Mouse (Mus musculus) spleen, postnatal 36 days (tissue): ENCODE data around the gene Tec.

ENCODE experiments used
- DNase-seq, 2 experiments: peaks; one replicate each; pipeline ENCODE4 v3.0.0; 2022; ENCODE audit warnings: low spot score in 2 of 2, mixed read lengths in 1 of 2

Tec gene

DNA sequence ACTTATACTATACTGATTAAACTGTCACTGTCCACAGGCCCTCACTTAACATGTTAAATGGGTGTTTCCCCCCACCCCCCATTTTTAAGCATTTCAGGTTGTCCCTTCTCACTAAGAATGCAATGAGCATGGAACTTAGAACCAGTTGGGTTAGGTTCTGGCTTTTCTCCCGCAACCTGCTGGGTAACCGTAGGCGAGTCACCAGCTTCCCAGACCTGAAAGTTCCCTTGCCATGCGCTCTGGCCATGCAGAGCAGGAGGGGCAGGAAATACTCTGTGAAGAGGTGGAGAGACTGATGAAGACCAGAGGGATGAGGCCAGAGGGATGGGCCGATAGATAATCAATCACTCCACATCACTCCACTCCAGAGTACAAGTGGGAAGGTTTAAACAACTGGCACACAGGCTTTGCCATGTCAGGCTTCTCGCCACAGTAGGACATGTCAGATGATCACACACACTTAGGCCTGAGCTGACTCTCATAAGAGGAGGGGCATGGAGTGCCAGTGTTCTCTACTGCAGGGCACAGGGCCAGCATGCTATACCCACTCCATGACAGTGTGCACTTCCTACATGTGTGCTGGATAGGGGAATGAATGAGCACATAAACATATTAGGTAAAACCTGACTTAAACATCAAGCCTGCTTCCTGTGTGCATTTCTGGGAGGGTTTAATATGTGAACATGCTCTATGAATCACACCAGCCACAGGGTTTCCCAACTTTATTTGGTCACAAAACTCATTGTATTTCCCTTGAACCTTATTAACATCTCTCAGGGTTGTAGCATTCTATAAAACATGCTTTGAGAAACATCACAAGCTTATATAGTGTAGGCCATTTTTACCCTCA, 13.9 kb downstream of the Tec start:
- no peak for DNase-seq

DNA sequence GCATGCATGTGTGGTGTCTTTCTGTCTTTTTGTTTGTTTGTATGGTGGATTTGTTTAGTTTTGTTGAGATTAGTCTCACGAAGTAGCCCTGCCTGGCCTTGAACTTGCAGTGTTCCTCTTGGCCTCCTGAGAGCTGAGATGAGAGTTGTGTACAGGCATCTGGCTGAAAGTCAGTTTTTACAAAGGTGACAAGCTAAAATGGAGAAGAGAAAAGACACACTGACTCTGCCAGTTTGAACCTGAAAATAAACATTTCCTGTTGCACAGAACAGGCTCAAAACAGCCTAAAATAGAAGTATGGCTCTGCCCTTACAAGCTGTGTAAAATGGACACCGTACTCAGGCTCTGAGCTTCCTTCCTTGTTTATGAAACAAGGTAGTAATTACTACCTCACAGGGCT, 14.9 kb downstream of the Tec start:
- DNase-seq: peak; percentile 61 to 68

DNA sequence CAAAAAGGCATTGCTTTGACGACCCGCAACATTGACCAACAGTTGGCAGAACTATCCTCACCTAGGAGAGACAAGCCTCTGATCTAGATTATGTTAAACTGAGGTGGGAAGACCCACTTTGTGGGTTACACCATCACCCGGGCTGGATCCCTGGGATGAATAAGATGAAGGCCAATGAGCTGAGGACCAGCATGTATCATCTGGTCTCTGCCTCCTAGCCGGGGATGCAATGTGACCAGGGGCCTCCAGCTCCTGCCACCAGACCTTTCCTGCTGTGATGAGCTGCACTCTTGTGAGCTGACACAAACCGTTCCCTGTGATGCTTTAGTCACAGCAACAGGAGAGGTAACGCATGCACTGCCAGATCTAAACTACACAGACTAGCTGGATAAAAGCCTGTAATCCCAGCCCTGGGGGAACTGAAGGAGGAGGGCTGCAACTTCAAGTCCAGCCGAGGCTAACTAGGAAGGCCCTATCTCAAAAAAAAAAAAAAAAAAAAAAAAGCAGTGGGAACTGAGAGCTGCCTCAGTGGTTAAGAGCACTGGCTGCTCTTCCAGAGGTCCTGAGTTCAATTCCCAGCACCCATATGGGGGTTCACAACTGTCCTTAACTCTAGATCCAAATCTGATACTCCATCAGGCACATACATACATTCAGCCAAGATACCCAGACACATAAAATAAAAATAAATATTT, 15.8 kb downstream of the Tec start:
- DNase-seq: no peak

DNA sequence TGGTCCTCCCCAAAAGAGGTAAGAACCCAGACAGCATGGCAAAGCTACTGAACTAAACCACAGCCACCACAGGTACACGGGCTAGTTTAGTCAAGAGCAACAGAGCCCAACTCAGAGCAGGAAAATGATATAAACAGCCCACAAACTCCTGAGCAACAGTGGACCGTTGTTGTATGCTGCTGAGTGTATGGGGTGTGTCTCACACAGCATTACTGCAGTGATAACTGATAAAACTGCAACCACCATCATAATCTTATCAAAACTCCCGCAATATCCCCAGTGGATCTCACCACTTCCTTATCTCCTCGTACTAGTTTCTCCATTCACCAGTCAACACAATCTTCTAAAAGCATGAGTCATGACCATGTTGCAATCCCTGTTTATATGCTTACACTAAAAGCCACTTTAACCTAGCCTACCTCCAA, 16.6 kb downstream of the Tec start:
- DNase-seq: no peak

DNA sequence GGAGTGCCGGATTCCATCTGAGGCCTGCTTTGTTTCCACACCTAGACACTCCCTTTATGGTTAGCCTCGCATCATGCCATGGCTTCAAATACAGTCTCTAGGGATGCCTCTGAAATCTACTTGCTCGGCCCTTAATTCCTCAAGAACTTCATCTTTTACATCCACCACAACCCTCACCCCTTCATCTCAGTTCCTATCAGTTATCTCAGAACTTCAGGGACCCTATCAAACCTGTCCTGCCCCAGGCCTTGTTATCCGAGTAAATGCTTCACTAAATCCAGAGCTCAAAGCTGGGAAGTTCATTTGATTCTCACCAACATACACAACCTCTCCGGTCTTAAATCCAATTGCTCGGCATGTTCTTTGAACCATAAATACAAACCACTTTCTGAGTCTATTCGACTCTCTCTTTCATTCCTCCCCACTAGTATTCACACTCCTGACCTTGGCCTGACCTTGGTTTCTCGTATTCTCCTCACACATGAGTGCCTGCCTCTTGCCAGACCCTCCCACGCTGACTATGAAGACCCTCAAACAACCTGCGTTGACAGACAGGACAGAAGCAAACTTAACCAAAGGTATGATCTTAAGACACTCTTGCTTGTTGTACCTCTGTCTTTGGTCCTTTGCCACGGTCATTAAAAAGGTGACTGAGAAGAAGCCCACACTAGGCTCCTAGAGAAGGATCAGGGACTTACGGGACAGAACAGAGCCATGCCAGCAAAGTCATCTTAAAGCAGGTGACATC, 17.2 kb downstream of the Tec start:
- DNase-seq: no peak

DNA sequence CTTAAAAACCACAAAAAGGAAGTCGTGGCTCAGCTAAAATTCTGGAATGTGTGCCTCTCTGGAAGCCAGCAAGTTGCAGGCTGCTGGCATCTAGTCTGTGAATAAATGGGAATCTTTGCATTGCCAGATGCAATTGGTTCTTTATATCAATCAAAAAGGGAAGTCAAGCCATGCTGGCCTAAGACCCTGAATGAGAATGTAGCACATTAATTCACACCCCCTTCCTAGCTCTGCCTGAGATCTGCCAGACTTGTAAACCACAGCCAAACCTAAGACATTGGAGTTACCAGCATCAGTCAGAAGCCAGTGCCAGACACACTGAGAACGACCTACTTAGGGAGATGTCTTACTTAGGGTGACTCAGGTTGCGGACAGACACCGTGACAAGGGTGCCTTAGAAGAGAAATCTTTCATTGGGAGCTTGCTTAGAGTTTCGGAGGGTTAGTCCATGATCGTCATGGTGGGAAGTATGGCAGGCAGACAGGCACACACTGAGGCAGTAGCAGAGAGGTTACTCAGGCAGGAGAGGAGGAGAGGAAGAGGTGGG, 19.3 kb downstream of the Tec start:
- DNase-seq: no peak

DNA sequence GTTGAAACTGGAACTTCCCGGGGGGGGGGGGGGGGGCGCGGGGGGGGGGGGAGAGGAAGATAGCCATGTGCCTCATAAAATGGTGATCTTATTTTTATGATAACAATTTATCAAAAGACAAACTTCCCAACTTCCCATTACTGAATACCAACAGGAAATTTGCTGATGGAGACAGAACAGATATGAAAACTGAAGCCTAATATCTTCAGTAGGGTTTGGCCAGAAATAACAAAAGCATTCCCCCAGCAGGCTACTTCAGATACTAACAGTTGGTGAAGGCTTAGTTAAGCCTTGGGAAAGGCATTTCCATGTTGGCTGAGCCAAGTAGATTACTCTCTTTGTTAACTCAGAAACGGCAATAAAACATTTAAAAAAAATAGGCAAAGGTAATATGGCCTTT, 21.6 kb downstream of the Tec start:
- no peak for DNase-seq

DNA sequence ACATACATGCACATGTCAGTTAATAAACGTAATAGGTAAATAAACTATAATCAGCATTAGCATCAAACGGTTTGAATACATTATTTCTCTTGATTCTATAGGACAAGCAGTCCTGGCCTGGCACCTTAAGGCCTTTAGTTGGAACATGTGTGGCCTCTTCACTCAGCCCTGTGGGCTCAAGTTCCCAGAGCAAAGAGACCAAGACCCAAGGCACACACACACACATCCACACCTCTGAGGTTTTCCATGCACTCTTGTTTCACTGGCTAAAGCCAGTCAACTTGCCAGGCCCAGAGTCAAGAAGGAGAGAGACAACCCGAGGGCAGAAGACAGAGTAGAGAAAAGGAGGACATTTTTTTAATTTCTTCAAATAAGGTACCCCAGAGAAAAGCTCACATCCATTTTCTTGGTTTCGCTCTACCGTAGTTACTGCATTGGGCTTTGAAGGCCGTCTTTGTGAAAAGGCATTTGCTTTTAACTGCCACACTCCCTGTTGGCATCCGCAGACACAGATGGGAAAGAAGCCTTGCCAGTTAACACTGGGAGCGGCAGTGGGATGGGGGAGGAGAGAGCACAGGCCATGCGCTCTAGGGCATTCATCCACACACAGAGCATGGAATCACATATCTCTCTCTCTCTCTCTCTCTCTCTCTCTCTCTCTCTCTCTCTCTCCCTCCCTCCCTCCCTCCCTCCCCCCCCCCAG, 22.2 kb downstream of the Tec start:
- DNase-seq: no peak

DNA sequence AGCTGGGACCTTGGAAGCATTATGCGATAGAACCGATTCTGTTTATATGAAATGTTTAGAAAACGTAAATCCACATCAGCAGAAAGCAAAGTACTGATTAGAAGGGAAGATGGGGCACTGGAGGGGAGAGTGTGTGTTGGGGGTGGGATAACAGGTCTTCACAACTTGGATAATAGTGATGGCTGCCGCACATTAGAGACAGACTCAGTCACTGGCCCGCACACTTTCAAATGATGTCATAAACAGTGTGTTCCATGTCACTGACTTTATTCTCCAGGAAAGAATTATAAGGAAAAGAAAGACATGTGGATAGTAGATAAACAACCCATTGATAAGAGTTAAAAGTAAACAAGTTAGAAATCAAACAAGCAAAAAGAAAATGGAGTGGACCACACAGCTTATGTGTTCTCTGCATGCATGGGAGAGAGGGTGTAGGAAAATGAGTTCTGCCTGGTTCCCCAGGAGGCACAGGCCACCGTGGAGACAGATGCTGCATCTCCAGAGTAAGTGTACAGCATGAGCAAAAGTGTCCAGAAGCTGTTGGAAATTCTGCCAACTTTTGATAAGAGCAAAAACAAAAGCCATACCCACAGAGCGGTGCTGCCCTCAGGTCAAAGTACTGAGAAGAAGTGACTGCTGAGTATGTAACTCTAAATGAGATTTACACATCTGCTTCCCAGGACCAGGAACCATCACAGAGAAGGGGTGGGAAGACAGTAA, 23.3 kb downstream of the Tec start:
- DNase-seq: no peak

DNA sequence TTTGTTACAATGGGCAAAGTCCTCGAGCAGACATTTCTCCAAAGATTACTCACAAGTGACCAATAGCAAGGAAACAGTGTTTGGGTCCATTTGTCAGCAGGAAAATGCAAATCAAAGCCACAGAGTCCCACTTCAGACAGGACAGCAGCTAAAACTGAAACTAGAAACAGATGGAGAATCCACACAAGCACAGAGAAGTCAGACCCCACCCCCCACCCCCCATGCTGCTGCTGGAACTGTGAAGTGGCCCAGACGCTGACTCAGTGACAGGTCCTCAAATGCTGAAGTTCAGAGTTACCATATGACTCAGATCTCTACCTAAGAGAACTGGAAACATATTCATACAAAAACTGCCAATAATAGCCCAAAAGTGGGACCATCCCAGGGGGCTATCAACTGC, 24.0 kb downstream of the Tec start:
- DNase-seq: no peak

DNA sequence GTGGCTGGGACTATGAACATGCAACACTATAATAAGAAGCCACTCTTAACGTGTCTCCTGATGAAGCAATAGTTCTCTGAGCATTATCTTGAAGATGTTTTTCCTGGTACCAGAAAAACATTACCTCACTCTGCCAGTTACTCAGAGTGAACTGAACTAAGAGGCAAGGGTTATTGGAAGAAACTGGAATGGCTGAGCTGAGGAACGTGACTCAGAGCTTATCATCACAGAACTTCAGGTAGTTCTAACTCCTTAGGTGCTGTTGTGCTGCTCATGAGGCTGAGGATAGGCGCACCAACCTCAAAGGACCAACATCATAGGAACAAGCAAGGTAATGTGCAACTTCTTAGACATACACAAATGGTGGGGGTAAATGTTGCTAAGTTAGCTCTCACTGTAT, 28.6 kb downstream of the Tec start:
- DNase-seq: no peak

DNA sequence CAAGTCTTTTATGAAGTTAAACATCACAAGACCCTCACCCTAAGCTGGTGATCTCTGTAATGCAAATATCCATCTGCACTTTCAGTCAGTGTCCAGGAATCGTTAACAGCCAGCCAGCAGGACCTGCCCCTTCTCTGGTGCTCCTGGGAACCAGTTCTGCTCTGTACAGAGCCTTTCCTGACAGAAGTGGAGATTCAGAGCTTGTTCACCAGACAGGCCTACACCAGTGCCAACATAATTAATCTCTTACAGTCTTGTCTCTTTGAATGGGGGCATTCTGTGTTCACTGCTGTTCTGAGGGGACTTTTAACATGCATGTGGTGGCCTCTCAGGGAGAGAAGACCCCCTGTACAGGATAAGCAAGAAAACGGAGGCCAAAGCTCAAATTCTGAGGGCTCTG, 29.3 kb downstream of the Tec start:
- DNase-seq: no peak

DNA sequence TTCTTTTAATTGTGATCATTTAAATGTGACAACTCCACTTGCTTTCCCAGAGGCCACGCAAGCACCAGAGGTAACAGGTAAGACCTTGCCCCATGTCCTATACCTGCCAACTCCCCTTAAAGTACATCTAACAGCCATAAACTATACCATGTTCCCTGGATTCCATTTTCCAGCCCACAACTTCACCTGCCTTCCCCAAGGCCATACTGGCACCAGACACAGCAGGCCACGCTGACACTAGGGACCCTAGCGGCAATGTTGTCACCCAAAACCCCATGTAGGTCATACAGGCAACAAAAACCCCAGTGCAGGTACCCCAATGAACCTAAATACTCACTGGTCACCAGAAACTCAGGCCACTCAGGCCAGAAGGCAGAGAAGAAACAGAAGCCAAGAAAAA, 32.6 kb downstream of the Tec start:
- DNase-seq: no peak

DNA sequence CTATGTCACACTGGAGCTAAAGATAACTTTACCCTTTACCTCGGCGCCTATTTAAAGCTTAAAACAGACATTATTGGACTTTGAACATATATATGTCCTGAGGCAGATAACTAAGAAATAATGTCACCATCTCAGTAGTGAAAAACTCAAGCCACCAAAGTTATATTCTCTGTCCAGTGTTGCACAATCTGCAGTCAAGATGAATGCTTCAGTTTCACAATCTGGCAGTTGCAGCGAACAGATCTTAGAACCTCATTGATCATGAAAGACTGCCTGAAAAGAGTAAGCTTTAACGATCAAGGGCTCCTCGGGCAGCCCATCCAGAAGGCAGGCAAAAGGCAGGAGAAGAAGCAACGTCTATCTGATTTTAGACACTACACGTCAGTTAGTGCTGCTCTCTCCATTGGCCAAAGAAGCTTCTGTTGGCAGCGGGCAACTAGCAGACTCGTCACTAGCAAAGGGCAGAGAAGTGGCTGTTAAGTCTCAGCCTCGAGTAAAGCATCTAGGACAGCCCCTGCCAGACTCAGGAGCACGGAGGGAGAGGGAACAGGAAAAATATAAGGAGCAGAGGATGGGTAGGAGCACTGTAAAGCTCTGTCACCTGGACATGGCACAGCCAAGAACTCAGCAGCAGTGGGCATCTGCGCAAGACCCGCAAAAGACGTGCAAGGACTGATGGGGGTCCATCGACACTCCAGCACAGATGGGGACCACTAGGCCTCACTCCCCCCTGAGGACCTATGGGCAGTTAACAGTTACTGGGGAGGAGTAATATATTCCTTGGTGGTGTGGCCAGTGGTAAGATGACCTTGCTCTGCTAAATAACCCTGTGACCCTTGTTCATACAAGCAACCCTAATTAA, 35.1 kb downstream of the Tec start:
- DNase-seq: no peak

DNA sequence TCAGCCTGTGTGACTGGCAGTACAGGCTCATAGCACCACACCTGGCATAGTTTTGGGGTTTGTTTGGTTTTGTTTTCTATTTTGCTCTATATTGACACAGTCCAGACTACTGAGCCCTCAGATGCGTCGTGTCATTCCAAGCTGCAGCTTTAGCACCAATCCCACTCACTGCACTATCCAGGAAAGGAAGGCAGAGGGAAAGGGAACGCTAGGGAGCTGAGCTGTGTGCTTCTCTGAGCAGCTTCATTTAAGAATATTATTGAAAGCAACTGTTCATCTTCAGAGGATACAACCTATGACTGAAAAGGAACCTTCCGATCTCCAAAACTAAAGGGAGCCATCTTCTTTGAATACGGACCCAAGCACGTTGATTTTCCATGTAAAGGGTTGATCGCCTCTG, 36.1 kb downstream of the Tec start:
- no peak for DNase-seq

DNA sequence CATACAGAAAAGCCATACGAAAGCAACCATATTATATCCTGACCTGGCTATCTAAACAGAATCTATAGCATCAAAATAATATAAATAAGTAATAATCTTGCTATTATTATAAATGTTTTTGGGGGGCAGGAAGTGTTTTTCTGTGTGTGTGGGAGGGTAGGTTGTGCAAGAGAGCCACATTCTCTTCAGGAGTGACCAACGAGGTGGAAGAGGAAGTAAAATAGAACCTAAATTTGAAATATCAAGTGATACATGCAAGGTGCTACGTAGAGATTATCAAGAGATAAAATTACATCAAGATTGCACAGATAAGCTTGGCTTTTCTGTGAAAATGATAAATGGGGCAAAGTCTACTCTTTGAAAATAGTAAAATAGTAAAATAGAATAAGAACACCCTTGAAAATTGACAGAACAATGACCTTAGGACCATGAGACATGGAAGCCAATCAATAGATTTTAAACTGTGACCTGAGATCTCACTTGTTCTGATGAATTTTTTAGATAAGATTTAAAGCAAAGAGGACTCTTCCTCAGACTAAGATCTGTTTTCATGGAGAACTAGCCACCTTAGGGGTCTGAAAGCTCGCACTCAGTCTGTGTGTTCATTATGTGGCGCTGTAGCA, 37.2 kb downstream of the Tec start:
- DNase-seq: no peak

DNA sequence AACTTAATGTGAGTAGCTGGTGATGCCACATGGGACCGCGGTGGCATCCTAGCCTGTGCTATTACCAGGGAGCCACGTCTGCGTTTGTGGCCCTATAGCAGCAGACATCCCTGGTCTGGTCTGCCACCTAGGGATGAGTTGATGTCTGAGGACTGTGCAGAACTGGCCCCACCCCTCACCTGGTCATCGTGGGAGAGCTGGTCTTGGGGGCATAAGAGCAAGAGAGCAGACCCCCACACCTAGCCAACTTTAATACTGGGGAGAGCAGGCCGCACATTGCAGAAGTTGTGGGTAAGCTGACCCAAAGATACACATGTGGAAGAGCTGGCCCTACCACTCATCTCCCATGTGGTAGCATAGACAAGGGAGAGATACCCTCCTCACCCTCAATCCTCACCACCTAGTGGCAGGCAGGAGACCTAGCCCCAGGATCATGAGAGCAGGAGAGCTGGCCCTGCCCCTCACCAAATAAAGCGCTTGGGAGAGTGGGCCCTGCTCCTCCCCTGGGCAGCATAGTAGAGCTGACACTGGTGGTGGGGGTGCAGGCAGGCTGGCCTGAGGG, 38.7 kb downstream of the Tec start:
- no peak for DNase-seq

DNA sequence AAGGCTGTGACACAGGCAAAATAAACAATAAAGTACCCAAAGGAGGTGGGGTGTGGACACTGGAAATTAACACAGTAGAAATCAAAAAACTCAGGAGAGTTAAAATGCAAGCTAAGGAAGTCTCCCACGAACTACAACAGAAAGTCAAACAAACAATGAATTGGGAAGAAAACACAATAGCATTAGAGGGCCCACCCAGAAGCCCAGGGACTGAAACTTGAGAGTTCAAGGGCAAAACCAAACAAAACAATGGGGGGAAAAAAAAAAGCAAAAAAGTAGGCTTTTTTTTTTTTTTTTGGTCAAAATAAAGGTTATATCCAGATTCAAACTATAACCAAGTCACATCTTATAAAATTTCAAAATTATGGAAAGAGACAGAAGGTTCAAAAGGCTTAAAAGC, 39.9 kb downstream of the Tec start:
- DNase-seq: no peak

DNA sequence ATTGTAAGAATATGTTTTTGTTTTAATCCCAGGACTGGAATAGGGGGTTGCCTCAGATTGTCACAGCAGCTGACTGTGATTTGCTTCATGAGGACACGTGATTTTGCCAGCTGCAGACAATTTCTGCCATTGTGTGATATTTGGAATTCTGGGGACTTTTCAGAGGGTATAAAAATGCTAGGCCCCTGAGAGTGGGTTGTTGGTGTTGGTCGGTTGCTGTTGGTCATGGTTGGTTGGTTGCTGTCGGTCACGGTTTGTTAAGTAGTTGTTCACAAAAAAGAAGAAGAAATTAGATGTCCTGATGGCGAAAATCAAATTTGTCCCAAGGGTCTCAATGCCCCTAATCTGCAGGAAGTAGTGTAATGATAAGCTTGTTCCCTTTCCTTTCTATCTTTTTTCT, 40.8 kb downstream of the Tec start:
- DNase-seq: no peak
